Mouse (Mus musculus) layer of hippocampus, postnatal 36 days (tissue): ENCODE results near the gene Amer2. TPM values are rescaled to one million over a fixed set of nuclear protein-coding genes. Genes with fewer than 3 reads are reported as not detected.
A peak's percentile ranks its signal among the peaks of the same experiment; 100 is the strongest.

Experiments
- DNase-seq, 2 experiments: peaks; one replicate each; pipeline ENCODE4 v3.0.0; 2022
- total RNA-seq, 2 experiments: library from RNA; stranded (reverse); gene quantifications; 2 replicates each; pipeline ENCODE4 v1.2.3; 2021

Gene Amer2
- total RNA-seq, 2 experiments from 2014 or later = 50.8 to 51.0 TPM

- DNase-seq = no peak
Observed at GRCm38 (mm10) chr14:60386591-60387501, 13.8 kb downstream of the Amer2 start.

- no peak for DNase-seq
Observed at GRCm38 (mm10) chr14:60388332-60388731, 15.3 kb downstream of the Amer2 start.

- no peak for DNase-seq
Observed at GRCm38 (mm10) chr14:60392202-60392601, 19.1 kb downstream of the Amer2 start.

- no peak for DNase-seq
Observed at GRCm38 (mm10) chr14:60397321-60397720, 24.3 kb downstream of the Amer2 start.

DNA sequence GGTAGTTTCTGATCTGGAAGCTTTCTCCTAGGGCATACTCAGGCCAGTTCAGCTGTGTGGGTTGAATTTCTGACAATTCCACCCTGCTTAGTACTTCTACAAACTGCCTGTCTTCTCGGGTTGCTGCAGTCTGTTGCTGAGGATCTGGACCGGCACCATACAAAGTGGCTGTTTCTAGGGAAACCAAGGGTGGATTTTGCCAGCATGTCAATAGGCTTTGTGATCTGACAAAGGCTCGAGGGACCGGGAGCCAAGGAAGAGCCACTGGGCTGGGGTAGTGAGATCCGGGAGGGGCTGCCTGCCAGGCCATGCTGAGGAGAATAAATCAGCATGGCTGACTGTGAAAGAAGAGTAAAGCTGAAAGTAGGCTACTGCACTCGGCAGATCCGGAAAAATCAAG, 25.8 kb downstream of the Amer2 start:
- DNase-seq = peak; percentile 52 to 60

- DNase-seq = no peak
Observed at GRCm38 (mm10) chr14:60403228-60403627, 30.2 kb downstream of the Amer2 start.

DNA sequence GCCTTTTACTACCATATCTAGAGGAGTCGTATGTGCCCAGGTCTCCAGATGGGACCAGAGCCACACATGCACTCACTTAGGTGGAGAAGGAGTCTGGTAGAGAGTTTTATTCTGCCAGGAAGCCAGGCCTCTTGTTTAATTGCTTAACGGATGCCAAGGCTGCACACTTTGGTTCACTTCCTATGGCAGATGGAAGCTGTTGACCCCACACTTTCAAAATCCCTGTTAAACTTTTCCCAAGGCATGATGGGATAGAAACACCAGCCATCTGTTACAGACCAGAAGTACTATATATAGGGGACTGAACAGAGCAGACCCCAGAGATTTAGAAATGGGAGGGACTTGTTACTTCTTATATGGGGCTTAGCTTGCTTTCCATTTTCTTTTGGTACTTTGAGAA, 32.8 kb downstream of the Amer2 start:
- no peak for DNase-seq

GRCm38 (mm10) chr14:60406543-60406942, 33.5 kb downstream of the Amer2 start:
- DNase-seq = no peak

DNA sequence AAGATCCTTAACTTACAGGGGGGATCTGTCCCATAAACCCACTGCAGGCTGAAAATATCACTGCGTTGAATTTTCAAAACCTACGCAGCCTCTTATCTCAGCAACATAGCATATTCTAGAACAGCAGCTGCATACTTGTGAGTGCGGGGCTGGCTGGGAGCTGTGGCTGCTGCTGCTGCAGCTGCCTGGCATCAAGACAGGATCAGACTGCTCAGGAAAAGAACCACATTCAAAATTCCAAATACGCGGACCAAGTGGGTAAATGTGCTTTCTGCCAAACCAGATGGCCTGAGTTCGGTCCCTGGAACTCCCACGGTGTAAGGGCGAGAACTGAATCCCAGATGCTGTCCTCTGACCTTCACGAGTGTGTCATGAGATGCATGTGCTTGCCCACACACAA, 34.3 kb downstream of the Amer2 start:
- DNase-seq = no peak

- DNase-seq = no peak
Observed at GRCm38 (mm10) chr14:60409702-60410491, 36.8 kb downstream of the Amer2 start.

DNA sequence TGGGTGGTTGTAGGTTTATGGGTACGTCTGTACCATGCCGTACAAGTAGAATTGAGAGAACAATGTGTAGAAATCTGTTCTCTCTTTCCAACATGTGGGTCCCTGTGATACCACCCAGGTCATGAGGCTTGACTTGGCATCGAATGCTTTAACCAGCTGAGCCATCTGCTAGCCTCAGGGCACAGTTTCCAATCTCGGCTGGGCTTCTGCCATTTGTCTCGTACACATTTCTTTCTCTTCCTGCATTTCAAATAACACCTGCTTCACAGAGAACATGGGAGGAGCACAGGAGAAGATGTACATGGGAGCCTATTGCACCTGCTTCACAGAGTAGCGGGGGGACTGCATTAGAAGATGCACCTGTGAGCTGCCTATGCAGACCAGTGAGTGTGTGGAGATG, 38.2 kb downstream of the Amer2 start:
- no peak for DNase-seq

DNA sequence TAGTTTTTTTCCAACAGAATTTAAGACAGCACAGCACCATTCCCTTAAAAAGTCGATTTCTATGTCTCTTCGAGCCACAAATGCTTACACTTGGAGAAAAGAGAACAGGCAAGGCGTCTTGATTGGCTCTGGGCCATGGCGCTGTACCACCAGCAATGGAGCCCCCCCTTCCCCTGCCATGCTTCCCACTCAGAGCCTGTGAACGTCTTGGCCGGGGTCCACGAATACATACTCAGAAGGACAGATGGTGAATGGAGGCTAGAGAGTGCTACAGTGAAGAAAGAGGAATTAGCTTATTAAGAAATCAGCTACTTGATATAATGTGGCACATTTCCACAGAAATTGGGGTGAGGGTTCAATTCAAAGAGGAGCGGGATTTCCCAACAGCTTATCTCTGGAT, 41.6 kb downstream of the Amer2 start:
- DNase-seq = peak; percentile 75 to 81

GRCm38 (mm10) chr14:60417924-60418323, 44.9 kb downstream of the Amer2 start:
- DNase-seq = no peak

DNA sequence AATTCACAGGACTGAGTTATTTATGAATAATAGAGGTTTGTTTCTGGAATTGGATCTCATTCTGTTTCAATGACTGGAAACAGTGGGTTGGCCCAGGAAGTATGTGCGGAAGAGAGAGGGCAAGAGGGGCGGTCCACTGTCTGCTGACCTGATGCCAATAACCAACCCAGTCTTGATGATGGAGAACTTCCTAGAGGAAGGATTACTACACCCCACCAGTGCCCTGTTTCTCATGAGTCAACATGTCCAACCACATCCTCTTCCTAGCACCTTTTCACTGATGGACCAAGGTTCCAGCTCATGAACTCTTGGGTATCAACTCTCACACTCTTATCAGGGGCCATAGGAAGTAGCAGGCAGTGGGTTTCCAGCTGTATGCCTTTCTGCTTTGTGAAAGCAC, 49.9 kb downstream of the Amer2 start:
- no peak for DNase-seq

- DNase-seq = no peak
Observed at GRCm38 (mm10) chr14:60424174-60424573, 51.1 kb downstream of the Amer2 start.

- DNase-seq = no peak
Observed at GRCm38 (mm10) chr14:60425553-60425952, 52.5 kb downstream of the Amer2 start.

GRCm38 (mm10) chr14:60427896-60428295, 54.8 kb downstream of the Amer2 start:
- no peak for DNase-seq

- DNase-seq = no peak
Observed at GRCm38 (mm10) chr14:60429513-60429912, 56.5 kb downstream of the Amer2 start.

- no peak for DNase-seq
Observed at GRCm38 (mm10) chr14:60431515-60431914, 58.5 kb downstream of the Amer2 start.

DNA sequence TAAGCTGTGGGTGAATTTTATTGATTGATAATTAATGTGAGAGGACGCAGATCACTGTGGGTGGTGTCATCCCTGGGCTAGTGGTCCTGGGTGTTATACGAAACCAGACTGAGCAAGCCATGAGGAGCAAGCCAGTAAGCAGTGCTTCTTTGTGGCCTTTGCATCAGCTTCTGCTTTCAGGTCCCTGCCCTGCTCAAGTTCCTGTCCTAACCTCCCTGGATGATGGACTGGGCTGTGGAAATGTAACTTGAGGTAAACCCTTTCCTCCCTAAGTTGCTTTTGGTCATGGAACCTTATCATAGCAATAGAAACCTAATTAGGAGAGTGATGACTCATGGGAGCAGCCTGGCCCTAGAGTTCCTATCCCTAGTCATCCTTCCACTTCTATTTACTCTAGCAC, 59.1 kb downstream of the Amer2 start:
- no peak for DNase-seq

DNA sequence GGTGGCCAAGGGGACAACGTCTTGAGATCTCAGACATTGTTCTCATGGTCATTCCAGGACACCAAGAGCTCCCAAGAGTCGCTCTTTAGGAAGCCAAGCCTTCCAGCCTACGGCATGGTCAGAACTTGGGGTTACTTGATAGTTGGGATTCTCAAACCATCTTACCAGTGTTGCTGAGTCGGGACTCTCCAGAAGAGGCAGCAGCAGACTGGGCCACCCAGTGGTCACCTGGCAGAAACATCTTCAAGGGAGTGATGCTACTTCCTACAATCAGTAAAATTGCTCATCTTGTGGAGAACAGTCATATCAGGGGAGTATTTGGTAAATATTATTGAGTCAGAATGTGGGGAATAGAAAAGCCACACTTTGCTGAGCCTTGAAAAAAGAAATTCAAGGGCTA, 62.5 kb downstream of the Amer2 start:
- no peak for DNase-seq

GRCm38 (mm10) chr14:60436364-60436763, 63.3 kb downstream of the Amer2 start:
- DNase-seq = no peak
